Mouse (Mus musculus) ES-Bruce4 (cell line): ENCODE measurements at regions not wholly inside any gene's neighbourhood (a gene's known extent, or its start where the extent isn't known, plus 50 kb on each side); places are given as distances from the start of the nearest gene placed in this dataset.

Experiments
- H3K27ac ChIP-seq: 2 replicates; pipeline ENCODE4 v1.5.1; 2012; ENCODE audit warnings: low read length, inconsistent platforms; ENCODE audit not compliant: insufficient read depth
- H3K27me3 ChIP-seq: 2 replicates; pipeline ENCODE4 v1.6.1; 2012; ENCODE audit warnings: mild to moderate bottlenecking, low read length, inconsistent platforms; ENCODE audit not compliant: control insufficient read depth, poor library complexity, insufficient read depth, severe bottlenecking
- H3K36me3 ChIP-seq: 2 replicates; pipeline ENCODE4 v1.6.1; 2012; ENCODE audit warnings: inconsistent platforms, mild to moderate bottlenecking, low read length, moderate library complexity; ENCODE audit not compliant: control insufficient read depth, poor library complexity, insufficient read depth, severe bottlenecking
- H3K4me1 ChIP-seq: one replicate; pipeline ENCODE4 v1.8.1; 2011; ENCODE audit warnings: low read length; ENCODE audit not compliant: control insufficient read depth, insufficient read depth
- H3K4me3 ChIP-seq: 2 replicates; pipeline ENCODE4 v1.5.1; 2011; ENCODE audit warnings: low read depth, mild to moderate bottlenecking, low read length
- H3K9ac ChIP-seq: 2 replicates; pipeline ENCODE4 v1.6.1; 2012; ENCODE audit warnings: low read depth, mild to moderate bottlenecking, inconsistent platforms; ENCODE audit not compliant: poor library complexity, severe bottlenecking
- H3K9me3 ChIP-seq: replicated peaks from 2 replicates; pipeline ENCODE4 v1.6.1; 2012; ENCODE audit warnings: mild to moderate bottlenecking, low read length, inconsistent platforms; ENCODE audit not compliant: control insufficient read depth, poor library complexity, insufficient read depth, severe bottlenecking
- CTCF ChIP-seq: IDR thresholded peaks from one replicate; pipeline ENCODE4 v1.8.1; 2011; ENCODE audit warnings: low read depth, low read length
- EP300 ChIP-seq: IDR thresholded peaks from 2 replicates; pipeline ENCODE4 v1.6.1; 2011; ENCODE audit warnings: low read depth, low read length; ENCODE audit not compliant: insufficient read depth
- POLR2A ChIP-seq: IDR thresholded peaks from one replicate; pipeline ENCODE4 v1.8.1; 2011; ENCODE audit warnings: low read length; ENCODE audit not compliant: insufficient read depth

GRCm38 (mm10) chr5:75734508-75734907, 159.8 kb downstream of the Kit start:
- no peaks in the 10 kb centered on the region for H3K27me3 ChIP-seq
- H3K4me3 ChIP-seq, result no peak overlapping the region
- H3K9ac ChIP-seq, result no peak overlapping the region
- H3K27ac ChIP-seq, result no peak overlapping the region
- no peaks in the 10 kb centered on the region for H3K36me3 ChIP-seq
- H3K4me1 ChIP-seq, result no peaks in the 10 kb centered on the region
- H3K9me3 ChIP-seq, result no peaks in the 10 kb centered on the region
- TF ChIP-seq CTCF (no peak), POLR2A (no peak), EP300 (no peak)

- Histone ChIP-seq H3K36me3 (no peaks in the 10 kb centered on the region), H3K4me3 (no peak overlapping the region), H3K27ac (no peak overlapping the region), H3K9ac (no peak overlapping the region), H3K9me3 (no peaks in the 10 kb centered on the region), H3K4me1 (no peaks in the 10 kb centered on the region), H3K27me3 (no peaks in the 10 kb centered on the region)
- TF ChIP-seq EP300, result no peak
- no peak for TF ChIP-seq CTCF
- no peak for TF ChIP-seq POLR2A
These were observed 159.3 kb downstream of the Kit start for GRCm38 (mm10) chr5:75734043-75734442.

GRCm38 (mm10) chr5:75731236-75731635, 156.5 kb downstream of the Kit start:
- H3K9me3 ChIP-seq, result no peaks in the 10 kb centered on the region
- no peaks in the 10 kb centered on the region for H3K27me3 ChIP-seq
- TF ChIP-seq CTCF (no peak), POLR2A (no peak), EP300 (no peak)
- no peak overlapping the region for H3K27ac ChIP-seq
- no peak overlapping the region for H3K4me3 ChIP-seq
- no peak overlapping the region for H3K9ac ChIP-seq
- H3K4me1 ChIP-seq, result no peaks in the 10 kb centered on the region
- no peaks in the 10 kb centered on the region for H3K36me3 ChIP-seq

DNA sequence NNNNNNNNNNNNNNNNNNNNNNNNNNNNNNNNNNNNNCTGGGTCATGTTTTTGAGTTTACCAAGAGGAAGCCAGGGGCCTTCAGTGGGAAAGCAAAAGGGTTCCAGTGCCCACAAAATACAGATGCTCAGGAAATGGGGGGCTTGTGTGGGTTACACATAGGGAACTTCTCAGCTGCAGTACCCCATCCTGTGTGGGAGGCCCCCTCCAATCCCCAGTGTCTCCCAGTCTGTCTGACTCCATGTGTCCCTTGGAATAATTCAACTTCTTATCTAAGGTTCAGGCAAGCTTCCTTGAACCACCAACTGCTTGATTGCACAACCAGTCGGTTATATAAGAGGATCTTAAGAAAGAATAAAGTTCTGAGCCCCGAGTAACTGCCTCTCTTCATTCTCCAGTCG, 156.0 kb downstream of the Kit start:
- Histone ChIP-seq H3K4me1 (no peaks in the 10 kb centered on the region), H3K9me3 (no peaks in the 10 kb centered on the region), H3K36me3 (no peaks in the 10 kb centered on the region), H3K4me3 (no peak overlapping the region), H3K27me3 (no peaks in the 10 kb centered on the region), H3K9ac (no peak overlapping the region), H3K27ac (no peak overlapping the region)
- no peak for TF ChIP-seq POLR2A
- no peak for TF ChIP-seq EP300
- TF ChIP-seq CTCF, result no peak

- H3K4me1 ChIP-seq, result no peaks in the 10 kb centered on the region
- no peaks in the 10 kb centered on the region for H3K36me3 ChIP-seq
- no peaks in the 10 kb centered on the region for H3K9me3 ChIP-seq
- no peak overlapping the region for H3K27ac ChIP-seq
- TF ChIP-seq CTCF (no peak), POLR2A (no peak), EP300 (no peak)
- H3K4me3 ChIP-seq, result no peak overlapping the region
- H3K27me3 ChIP-seq, result no peaks in the 10 kb centered on the region
- H3K9ac ChIP-seq, result no peak overlapping the region
These were observed 146.6 kb downstream of the Kit start for GRCm38 (mm10) chr5:75721291-75721690.

- Histone ChIP-seq H3K4me3 (no peak overlapping the region), H3K4me1 (no peaks in the 10 kb centered on the region)
- TF ChIP-seq CTCF (no peak), POLR2A (no peak), EP300 (no peak)
These were observed 145.6 kb downstream of the Kit start for GRCm38 (mm10) chr5:75720091-75720940.

More at GRCm38 (mm10) chr5:75720091-75720940, 145.6 kb downstream of the Kit start:
- Histone ChIP-seq H3K9me3 (no peaks in the 10 kb centered on the region), H3K27ac (no peak overlapping the region), H3K9ac (no peak overlapping the region), H3K27me3 (no peaks in the 10 kb centered on the region), H3K36me3 (no peaks in the 10 kb centered on the region)
